Mouse (Mus musculus): Measurements from ENCODE around the gene Fyb2.

GRCm38 (mm10) chr4:104925383-104925782, 12.1 kb downstream of the Fyb2 start:
- TF ChIP-seq EP300 (IDR thresholded peaks at IDR 0.05; ENCODE audit: low read depth): no peak
- no peak for TF ChIP-seq CTCF (IDR thresholded peaks at IDR 0.05; ENCODE audit: low read depth)
